Mouse (Mus musculus): Measurements from ENCODE around the gene Dbi.

GRCm38 (mm10) chr1:120168016-120168415, 47.1 kb upstream of the Dbi start:
- TF ChIP-seq CTCF (IDR thresholded peaks at IDR 0.05; ENCODE audit: low read depth) = no peak
- no peak for TF ChIP-seq EP300 (IDR thresholded peaks at IDR 0.05; ENCODE audit: low read depth)
